Mouse (Mus musculus) lung, postnatal 0 days (tissue): ENCODE data around the gene Socs2. TPM values are rescaled to one million over a fixed set of nuclear protein-coding genes. Genes with fewer than 3 reads are reported as not detected.

Source experiments
- ATAC-seq: fragments of 200-750 bp; cut with Nextera tagmentation; 2 replicates; pipeline ENCODE4 v1.8.0; 2017; ENCODE audit warnings: moderate library complexity
- DNase-seq: peaks from one replicate; pipeline ENCODE4 v3.0.0-alpha.2; 2016; ENCODE audit warnings: low spot score
- H3K27ac ChIP-seq: fragments of 300-500 bp; sonication (generic); 2 replicates; pipeline ENCODE4 v1.5.1; 2014; ENCODE audit warnings: antibody characterized with exemption, mild to moderate bottlenecking, low read length, mixed read lengths
- H3K27me3 ChIP-seq: fragments of 300-500 bp; sonication (generic); replicated peaks from 2 replicates; pipeline ENCODE4 v1.6.1; 2014; ENCODE audit warnings: low read length, mixed read lengths; ENCODE audit not compliant: insufficient read depth
- H3K36me3 ChIP-seq: fragments of 300-500 bp; sonication (generic); 2 replicates; pipeline ENCODE4 v1.6.1; 2014; ENCODE audit warnings: low read length, mixed read lengths; ENCODE audit not compliant: insufficient read depth
- H3K4me1 ChIP-seq: fragments of 300-500 bp; sonication (generic); 2 replicates; pipeline ENCODE4 v1.6.1; 2014; ENCODE audit warnings: antibody characterized with exemption, low read depth, low read length, mixed read lengths; ENCODE audit not compliant: insufficient read depth
- H3K4me2 ChIP-seq: fragments of 300-500 bp; sonication (generic); replicated peaks from 2 replicates; pipeline ENCODE4 v1.6.1; 2014; ENCODE audit warnings: low read depth, mild to moderate bottlenecking, low read length, moderate library complexity, mixed read lengths
- H3K4me3 ChIP-seq: fragments of 300-500 bp; sonication (generic); 2 replicates; pipeline ENCODE4 v1.5.1; 2014; ENCODE audit warnings: low read depth, low read length
- H3K9ac ChIP-seq: fragments of 300-500 bp; sonication (generic); replicated peaks from 2 replicates; pipeline ENCODE4 v1.6.1; 2014; ENCODE audit warnings: low read depth, mild to moderate bottlenecking
- H3K9me3 ChIP-seq: fragments of 300-500 bp; sonication (generic); 2 replicates; pipeline ENCODE4 v1.6.1; 2016; ENCODE audit warnings: low read length, mixed read lengths
- CTCF ChIP-seq: IDR thresholded peaks from 2 replicates; pipeline ENCODE4 v1.5.1; 2016; ENCODE audit warnings: antibody characterized with exemption, mild to moderate bottlenecking
- EP300 ChIP-seq: IDR thresholded peaks from 2 replicates; pipeline ENCODE4 v1.6.1; 2016; ENCODE audit warnings: antibody characterized with exemption, mild to moderate bottlenecking, control low read depth
- WGBS: fragments of 180-500 bp; shearing (Covaris S2); extraction: QIAGEN DNeasy Blood & Tissue Kit; methylation state at CpG from one replicate; pipeline ENCODE4 v1.1.7; 2014; 5-methylcytosine and 5-hydroxymethylcytosine counted together
- polyA plus RNA-seq: library from polyadenylated mRNA; unstranded; fragments of >200 nt; fragmentation: Nextera tagmentation; extraction: Ambion mirVana; gene quantifications from 2 replicates; pipeline ENCODE4 v1.2.1, GENCODE M21; 2015

Gene Socs2
- polyA plus RNA-seq, 1 experiment from 2014 or later = 396 TPM

- 86% methylated on average over 4 of the region's 4 CpGs for WGBS
- 0 out of 2 replicates have a peak, but pooled peaks cover 3% of the 10 kb centered on the region for H3K4me1 ChIP-seq
- no peak overlapping the region for H3K27ac ChIP-seq
- no peaks in the 10 kb centered on the region for H3K27me3 ChIP-seq
- no peak overlapping the region for H3K4me3 ChIP-seq
- H3K9ac ChIP-seq = no peak overlapping the region
- no peaks in the 10 kb centered on the region for H3K9me3 ChIP-seq
- no peaks in the 10 kb centered on the region; the same call in 1 of the 2 replicates for H3K36me3 ChIP-seq
- DNase-seq (no peak), ATAC-seq (no peak)
- no peak overlapping the region for H3K4me2 ChIP-seq
- TF ChIP-seq CTCF (no peak), EP300 (no peak)
Observed at GRCm38 (mm10) chr10:95410209-95410608, 6.8 kb downstream of the Socs2 start.

GRCm38 (mm10) chr10:95409149-95409548, 7.8 kb downstream of the Socs2 start:
- Histone ChIP-seq H3K36me3 (no peaks in the 10 kb centered on the region; the same call in 1 of the 2 replicates), H3K4me2 (no peak overlapping the region), H3K4me1 (0 out of 2 replicates have a peak, but pooled peaks cover 3% of the 10 kb centered on the region), H3K9ac (no peak overlapping the region), H3K4me3 (no peak overlapping the region), H3K27me3 (no peaks in the 10 kb centered on the region), H3K27ac (no peak overlapping the region), H3K9me3 (no peaks in the 10 kb centered on the region)
- 73% methylated on average over 7 of the region's 7 CpGs for WGBS
- ATAC-seq (no peak), DNase-seq (no peak)
- no peak for TF ChIP-seq CTCF
- no peak for TF ChIP-seq EP300

- WGBS = 67% methylated on average over 9 of the region's 9 CpGs
Observed at GRCm38 (mm10) chr10:95408487-95408886, 8.5 kb downstream of the Socs2 start.

GRCm38 (mm10) chr10:95407541-95408160, 9.3 kb downstream of the Socs2 start:
- whole genome bisulfite sequencing = 58% methylated on average over 12 of the region's 12 CpGs
- TF ChIP-seq CTCF = no peak
- TF ChIP-seq EP300 = no peak
- Histone ChIP-seq H3K9ac (no peak overlapping the region), H3K27me3 (no peaks in the 10 kb centered on the region), H3K36me3 (no peaks in the 10 kb centered on the region; the same call in 1 of the 2 replicates), H3K4me1 (0 out of 2 replicates have a peak, but pooled peaks cover 3% of the 10 kb centered on the region), H3K9me3 (no peaks in the 10 kb centered on the region), H3K4me2 (no peak overlapping the region), H3K4me3 (no peak overlapping the region), H3K27ac (0 out of 2 replicates have a peak overlapping the region, but pooled peaks have one; percentile 20)
- DNase-seq (no peak), ATAC-seq (0 out of 2 replicates have a peak, but pooled peaks have one; percentile 27)

More at GRCm38 (mm10) chr10:95408487-95408886, 8.5 kb downstream of the Socs2 start:
- TF ChIP-seq CTCF (no peak), EP300 (no peak)
- no peak overlapping the region for H3K4me2 ChIP-seq
- ATAC-seq = no peak
- no peak overlapping the region for H3K9ac ChIP-seq
- no peaks in the 10 kb centered on the region for H3K27me3 ChIP-seq
- H3K4me1 ChIP-seq = 0 out of 2 replicates have a peak, but pooled peaks cover 3% of the 10 kb centered on the region
- no peak overlapping the region for H3K4me3 ChIP-seq
- no peaks in the 10 kb centered on the region; the same call in 1 of the 2 replicates for H3K36me3 ChIP-seq
- DNase-seq = no peak
- no peaks in the 10 kb centered on the region for H3K9me3 ChIP-seq
- no peak overlapping the region for H3K27ac ChIP-seq

GRCm38 (mm10) chr10:95404774-95405173, 12.2 kb downstream of the Socs2 start:
- TF ChIP-seq EP300 (no peak), CTCF (no peak)
- H3K9me3 ChIP-seq = no peaks in the 10 kb centered on the region
- no peak overlapping the region for H3K9ac ChIP-seq
- DNase-seq (no peak), ATAC-seq (no peak)
- H3K36me3 ChIP-seq = 0 out of 2 replicates have a peak, but pooled peaks cover 6% of the 10 kb centered on the region
- no peak overlapping the region for H3K27ac ChIP-seq
- 64% methylated on average over 2 of the region's 2 CpGs for WGBS
- no peaks in the 10 kb centered on the region; the same call in 1 of the 2 replicates for H3K4me1 ChIP-seq
- no peak overlapping the region for H3K4me2 ChIP-seq
- H3K27me3 ChIP-seq = no peaks in the 10 kb centered on the region
- H3K4me3 ChIP-seq = no peak overlapping the region

GRCm38 (mm10) chr10:95399689-95400354, 17.2 kb downstream of the Socs2 start:
- no peaks in the 10 kb centered on the region for H3K27me3 ChIP-seq
- H3K27ac ChIP-seq = peak overlapping the region; percentile 55
- H3K36me3 ChIP-seq = 0 out of 2 replicates have a peak, but pooled peaks cover 6% of the 10 kb centered on the region
- peak; percentile 76 for DNase-seq
- peaks cover 14% of the 10 kb centered on the region; the same call in 1 of the 2 replicates for H3K4me1 ChIP-seq
- no peak overlapping the region for H3K4me3 ChIP-seq
- peak; percentile 32; the same call in 1 of the 2 replicates for ATAC-seq
- WGBS = 19% methylated on average over 13 of the region's 13 CpGs
- H3K9ac ChIP-seq = no peak overlapping the region
- peak; percentile 60 for TF ChIP-seq EP300
- no peak for TF ChIP-seq CTCF
- no peaks in the 10 kb centered on the region for H3K9me3 ChIP-seq
- H3K4me2 ChIP-seq = 0 out of 2 replicates have a peak overlapping the region, but pooled peaks have one; percentile 19
